Mouse (Mus musculus) megakaryocyte, embryonic 14.5 days (primary cell): Measurements from ENCODE around the gene Dscam. TPM values are rescaled to one million over a fixed set of nuclear protein-coding genes. Genes with fewer than 3 reads are reported as not detected.

Experiments used
- H3K27me3 ChIP-seq: replicated peaks from 2 replicates; pipeline ENCODE3; 2012; ENCODE audit warnings: inconsistent platforms
- H3K36me3 ChIP-seq: replicated peaks from 2 replicates; pipeline ENCODE3; 2012; ENCODE audit warnings: low read length, inconsistent platforms, mixed read lengths
- H3K4me1 ChIP-seq: 2 replicates; pipeline ENCODE4 v1.6.1; 2012; ENCODE audit warnings: inconsistent platforms
- H3K4me3 ChIP-seq: replicated peaks from 2 replicates; pipeline ENCODE3; 2012; ENCODE audit warnings: moderate library complexity, mild to moderate bottlenecking, inconsistent platforms
- H3K9me3 ChIP-seq: 2 replicates; pipeline ENCODE4 v1.6.1; 2012; ENCODE audit warnings: inconsistent platforms
- FLI1 ChIP-seq: IDR thresholded peaks from 2 replicates; pipeline ENCODE4 v1.6.1; 2012; ENCODE audit warnings: low read length, inconsistent platforms, mixed read lengths
- GATA1 ChIP-seq: IDR thresholded peaks from 3 replicates; pipeline ENCODE4 v1.6.1; 2012; ENCODE audit warnings: mixed read lengths, low read length, inconsistent platforms, borderline replicate concordance
- polyA plus RNA-seq: library from polyadenylated mRNA; stranded (reverse); fragments of >175 nt; gene quantifications from 2 replicates; pipeline ENCODE4 v1.2.3, GENCODE M21; 2012; ENCODE audit warnings: low replicate concordance; ENCODE audit not compliant: insufficient read depth

The Dscam gene
- polyA plus RNA-seq, 1 experiment = not detected

DNA sequence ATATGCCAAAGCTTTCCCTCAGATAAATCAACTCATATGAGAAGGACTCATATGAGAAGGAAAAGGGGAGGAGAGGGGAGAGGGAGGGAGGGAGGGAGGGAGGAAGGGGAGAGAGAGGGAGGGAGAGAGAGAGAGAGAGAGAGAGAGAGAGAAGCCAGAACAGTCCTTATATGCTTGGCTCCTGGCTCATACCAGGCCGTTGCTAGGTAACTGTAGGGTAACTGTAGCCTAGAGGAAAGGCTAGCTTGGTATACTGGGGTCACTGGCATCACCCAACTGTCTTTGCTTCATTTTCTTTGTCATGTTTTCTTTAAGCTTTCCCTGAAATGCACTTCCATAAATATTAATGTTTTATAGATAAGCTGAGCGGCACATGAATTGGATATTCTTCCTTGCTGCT is 617.9 kb downstream of the Dscam start:
- no peaks in the 10 kb centered on the region for H3K4me1 ChIP-seq
- no peaks in the 10 kb centered on the region for H3K27me3 ChIP-seq
- no peaks in the 10 kb centered on the region for H3K36me3 ChIP-seq
- H3K9me3 ChIP-seq = 0 out of 2 replicates have a peak, but pooled peaks cover 4% of the 10 kb centered on the region
- no peak overlapping the region for H3K4me3 ChIP-seq
- no peak for TF ChIP-seq GATA1
- TF ChIP-seq FLI1 = no peak

DNA sequence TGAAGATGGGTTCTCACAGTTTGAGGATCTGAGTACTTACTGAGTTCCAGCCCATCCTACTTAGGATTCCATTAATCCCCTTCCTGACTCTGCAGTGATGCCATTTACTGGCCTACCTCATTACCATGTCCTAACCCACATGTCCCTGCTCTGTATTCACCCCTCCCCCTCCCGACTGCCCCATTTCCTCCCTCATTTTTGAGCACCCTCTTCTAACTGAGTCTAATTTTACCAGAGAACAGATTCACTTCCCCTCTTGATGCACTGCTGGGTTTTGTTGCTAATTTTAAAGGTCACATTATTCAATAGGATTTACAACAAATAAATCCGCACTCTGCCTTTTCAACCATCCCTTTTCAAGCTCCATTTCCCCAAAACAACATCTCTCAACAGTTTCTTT is 629.5 kb downstream of the Dscam start:
- no peak for TF ChIP-seq FLI1
- no peak for TF ChIP-seq GATA1
- H3K36me3 ChIP-seq = no peaks in the 10 kb centered on the region
- no peaks in the 10 kb centered on the region for H3K27me3 ChIP-seq
- no peaks in the 10 kb centered on the region for H3K4me1 ChIP-seq
- H3K9me3 ChIP-seq = peaks cover 9% of the 10 kb centered on the region; the same call in 1 of the 2 replicates
- H3K4me3 ChIP-seq = no peak overlapping the region

Other genes with a start within 250 kb of the Dscam start
- not detected in 2 replicates for gene Bace2, start 186.0 kb upstream of the Dscam start, polyA plus RNA-seq